Mouse (Mus musculus) kidney, embryonic 16.5 days (tissue): ENCODE results near the gene Txlng. TPM values are rescaled to one million over a fixed set of nuclear protein-coding genes. Genes with fewer than 3 reads are reported as not detected.

ENCODE experiments used
- ATAC-seq: fragments of 200-750 bp; cut with Nextera tagmentation; 2 replicates; pipeline ENCODE4 v1.8.0; 2017; ENCODE audit warnings: moderate TSS enrichment; ENCODE audit not compliant: low FRiP score, low TSS enrichment
- H3K27ac ChIP-seq: fragments of 300-500 bp; sonication (generic); 2 replicates; pipeline ENCODE4 v1.5.1; 2014; ENCODE audit warnings: low read length
- H3K27me3 ChIP-seq: fragments of 300-500 bp; sonication (generic); 2 replicates; pipeline ENCODE4 v1.6.1; 2014; ENCODE audit warnings: low read length, control low read depth, mixed read lengths; ENCODE audit not compliant: insufficient read depth
- H3K36me3 ChIP-seq: fragments of 300-500 bp; sonication (generic); 2 replicates; pipeline ENCODE4 v1.6.1; 2014; ENCODE audit warnings: low read length, control low read depth, mixed read lengths; ENCODE audit not compliant: insufficient read depth
- H3K4me1 ChIP-seq: fragments of 300-500 bp; sonication (generic); 2 replicates; pipeline ENCODE4 v1.6.1; 2014; ENCODE audit warnings: low read length, control low read depth, mixed read lengths; ENCODE audit not compliant: insufficient read depth
- H3K4me2 ChIP-seq: fragments of 300-500 bp; sonication (generic); replicated peaks from 2 replicates; pipeline ENCODE4 v1.6.1; 2014; ENCODE audit warnings: low read depth, low read length
- H3K4me3 ChIP-seq: fragments of 300-500 bp; sonication (generic); 2 replicates; pipeline ENCODE4 v1.5.1; 2014; ENCODE audit warnings: mild to moderate bottlenecking, low read length
- H3K9ac ChIP-seq: fragments of 300-500 bp; sonication (generic); replicated peaks from 2 replicates; pipeline ENCODE4 v1.6.1; 2014; ENCODE audit warnings: low read length
- H3K9me3 ChIP-seq: fragments of 300-500 bp; sonication (generic); 2 replicates; pipeline ENCODE4 v1.6.1; 2016; ENCODE audit warnings: low read length, control low read depth
- WGBS: fragments of 180-500 bp; shearing (Covaris S2); extraction: QIAGEN DNeasy Blood & Tissue Kit; methylation state at CpG from one replicate; pipeline ENCODE4 v1.1.7; 2014; 5-methylcytosine and 5-hydroxymethylcytosine counted together
- polyA plus RNA-seq: library from polyadenylated mRNA; unstranded; fragments of >200 nt; fragmentation: Nextera tagmentation; extraction: Ambion mirVana; gene quantifications from 2 replicates; pipeline ENCODE4 v1.2.1, GENCODE M21; 2015

Txlng gene
- polyA plus RNA-seq = 15.2 and 15.3 TPM in 2 replicates

DNA sequence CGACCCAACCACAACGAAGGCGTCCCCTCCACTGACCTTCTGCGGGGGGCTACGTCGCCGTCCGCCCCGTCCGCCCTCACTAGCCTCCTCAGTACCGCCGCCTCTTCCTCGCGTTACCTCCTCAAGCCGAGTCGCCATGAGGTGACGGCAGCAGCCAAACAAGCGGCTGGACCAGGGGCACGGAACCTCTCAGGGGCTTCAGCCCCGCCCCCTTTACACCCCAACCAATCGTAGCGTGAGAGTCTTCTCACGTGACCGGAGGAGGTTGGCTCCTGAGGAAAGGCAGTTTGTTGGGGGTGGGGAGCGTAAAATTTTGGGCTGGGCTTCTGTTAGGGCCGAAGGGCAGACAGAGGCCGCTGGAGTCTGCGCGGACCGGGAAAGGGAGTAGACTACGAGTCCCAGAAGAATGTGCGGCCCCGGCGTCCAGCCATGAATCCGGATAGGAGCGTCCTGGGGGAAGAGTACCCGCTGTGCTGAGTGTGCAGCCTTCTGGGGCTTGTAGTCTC is at the start of gene Txlng:
Gene Txlng, minus strand, starts transcription at position 252 of the 506 bp plus-strand sequence.
- peaks cover 7% of the 10 kb centered on the region; the same call in 1 of the 2 replicates for H3K27me3 ChIP-seq
- peak within 1 kb of the TSS; percentile 82 for H3K4me2 ChIP-seq
- ATAC-seq = peak; percentile 100
- peak within 1 kb of the TSS; percentile 60 for H3K4me3 ChIP-seq
- no peaks in the 10 kb centered on the region for H3K9me3 ChIP-seq
- H3K27ac ChIP-seq = no peak within 1 kb of the TSS
- 10% methylated on average over 37 of the region's 37 CpGs for WGBS
- H3K9ac ChIP-seq = peak within 1 kb of the TSS; percentile 67
- no peaks in the 10 kb centered on the region for H3K4me1 ChIP-seq
- H3K36me3 ChIP-seq = no peaks in the 10 kb centered on the region

- no peak overlapping the region for H3K9ac ChIP-seq
- 0 out of 2 replicates have a peak, but pooled peaks cover 9% of the 10 kb centered on the region for H3K36me3 ChIP-seq
- H3K4me2 ChIP-seq = no peak overlapping the region
- H3K9me3 ChIP-seq = no peaks in the 10 kb centered on the region
- H3K4me3 ChIP-seq = no peak overlapping the region
- H3K4me1 ChIP-seq = no peaks in the 10 kb centered on the region
- 84% methylated on average over 3 of the region's 3 CpGs for WGBS
- no peak overlapping the region for H3K27ac ChIP-seq
- ATAC-seq = no peak
- H3K27me3 ChIP-seq = peaks cover 3% of the 10 kb centered on the region; the same call in 1 of the 2 replicates
These were observed 49.0 kb upstream of the Txlng start for GRCm38 (mm10) chrX:162878236-162878635.

DNA sequence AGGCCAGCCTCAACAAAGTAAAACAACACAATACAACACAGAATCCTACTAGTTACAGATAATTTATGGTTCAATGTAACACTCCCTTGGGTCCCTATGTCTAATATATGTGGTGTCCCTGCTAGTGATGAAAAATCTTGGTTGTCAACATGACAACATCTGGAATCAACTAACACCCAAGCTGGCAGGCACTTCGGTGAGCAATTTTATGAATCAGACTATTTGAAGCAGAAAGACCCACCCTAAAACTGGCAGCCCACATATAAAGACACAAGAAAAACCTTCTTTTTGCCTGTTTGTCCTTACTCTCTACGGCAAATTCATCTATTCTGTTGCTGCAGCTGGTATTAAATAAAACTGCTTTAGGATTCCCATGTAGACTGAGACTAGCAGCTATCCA is 44.5 kb upstream of the Txlng start:
- no peak overlapping the region for H3K27ac ChIP-seq
- H3K9ac ChIP-seq = no peak overlapping the region
- H3K4me3 ChIP-seq = no peak overlapping the region
- H3K27me3 ChIP-seq = peaks cover 3% of the 10 kb centered on the region; the same call in 1 of the 2 replicates
- no peak for ATAC-seq
- no peaks in the 10 kb centered on the region for H3K9me3 ChIP-seq
- H3K36me3 ChIP-seq = 0 out of 2 replicates have a peak, but pooled peaks cover 9% of the 10 kb centered on the region
- WGBS = 95% methylated on average over 2 of the region's 2 CpGs
- H3K4me2 ChIP-seq = no peak overlapping the region
- H3K4me1 ChIP-seq = no peaks in the 10 kb centered on the region

- H3K4me3 ChIP-seq = no peak overlapping the region
- H3K36me3 ChIP-seq = 0 out of 2 replicates have a peak, but pooled peaks cover 3% of the 10 kb centered on the region
- no peak overlapping the region for H3K27ac ChIP-seq
- no peak overlapping the region for H3K9ac ChIP-seq
- no peak for ATAC-seq
- 41% methylated on average over 4 of the region's 4 CpGs for WGBS
- H3K4me2 ChIP-seq = no peak overlapping the region
- peaks cover 3% of the 10 kb centered on the region; the same call in 1 of the 2 replicates for H3K27me3 ChIP-seq
- H3K9me3 ChIP-seq = no peaks in the 10 kb centered on the region
- no peaks in the 10 kb centered on the region for H3K4me1 ChIP-seq
These were observed 42.7 kb upstream of the Txlng start for GRCm38 (mm10) chrX:162871734-162872517.

GRCm38 (mm10) chrX:162868294-162868965 is 39.2 kb upstream of the Txlng start:
- Histone ChIP-seq H3K9me3 (no peaks in the 10 kb centered on the region), H3K36me3 (no peaks in the 10 kb centered on the region), H3K9ac (no peak overlapping the region), H3K4me1 (no peaks in the 10 kb centered on the region), H3K4me2 (no peak overlapping the region), H3K27me3 (no peaks in the 10 kb centered on the region; the same call in 1 of the 2 replicates), H3K4me3 (no peak overlapping the region), H3K27ac (no peak overlapping the region)
- no peak for ATAC-seq
- 76% methylated on average over 3 of the region's 3 CpGs for WGBS

- no peaks in the 10 kb centered on the region for H3K36me3 ChIP-seq
- H3K9me3 ChIP-seq = no peaks in the 10 kb centered on the region
- no peaks in the 10 kb centered on the region for H3K27me3 ChIP-seq
- no peak overlapping the region for H3K9ac ChIP-seq
- no peak overlapping the region for H3K4me3 ChIP-seq
- no peak overlapping the region for H3K4me2 ChIP-seq
- no peak for ATAC-seq
- no peaks in the 10 kb centered on the region for H3K4me1 ChIP-seq
- H3K27ac ChIP-seq = no peak overlapping the region
- WGBS = 88% methylated on average over 1 of the region's 1 CpGs
These were observed 19.4 kb upstream of the Txlng start for GRCm38 (mm10) chrX:162848682-162849081.

DNA sequence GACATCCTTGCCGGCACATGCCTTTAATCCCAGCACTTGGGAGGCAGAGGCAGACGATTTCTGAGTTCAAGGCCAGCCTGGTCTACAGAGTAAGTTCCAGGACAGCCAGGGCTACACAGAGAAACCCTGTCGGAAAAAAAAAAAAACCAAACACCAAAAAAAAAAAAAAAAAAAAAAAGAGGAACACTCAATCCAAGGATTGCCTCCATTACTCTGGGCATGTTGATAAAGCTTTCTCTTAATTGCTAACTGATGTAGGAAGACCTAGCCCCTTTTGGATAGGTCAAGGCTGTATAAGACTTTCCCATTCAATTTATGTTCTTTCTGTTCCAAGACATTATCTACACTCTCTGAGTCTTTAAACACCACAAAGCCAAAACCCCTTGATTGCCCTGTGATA is 16.3 kb upstream of the Txlng start:
- no peak for ATAC-seq
- Histone ChIP-seq H3K9ac (no peak overlapping the region), H3K9me3 (no peaks in the 10 kb centered on the region), H3K4me3 (no peak overlapping the region), H3K27ac (no peak overlapping the region), H3K36me3 (no peaks in the 10 kb centered on the region), H3K4me2 (no peak overlapping the region), H3K27me3 (no peaks in the 10 kb centered on the region), H3K4me1 (no peaks in the 10 kb centered on the region)
- WGBS = 89% methylated on average over 3 of the region's 3 CpGs

DNA sequence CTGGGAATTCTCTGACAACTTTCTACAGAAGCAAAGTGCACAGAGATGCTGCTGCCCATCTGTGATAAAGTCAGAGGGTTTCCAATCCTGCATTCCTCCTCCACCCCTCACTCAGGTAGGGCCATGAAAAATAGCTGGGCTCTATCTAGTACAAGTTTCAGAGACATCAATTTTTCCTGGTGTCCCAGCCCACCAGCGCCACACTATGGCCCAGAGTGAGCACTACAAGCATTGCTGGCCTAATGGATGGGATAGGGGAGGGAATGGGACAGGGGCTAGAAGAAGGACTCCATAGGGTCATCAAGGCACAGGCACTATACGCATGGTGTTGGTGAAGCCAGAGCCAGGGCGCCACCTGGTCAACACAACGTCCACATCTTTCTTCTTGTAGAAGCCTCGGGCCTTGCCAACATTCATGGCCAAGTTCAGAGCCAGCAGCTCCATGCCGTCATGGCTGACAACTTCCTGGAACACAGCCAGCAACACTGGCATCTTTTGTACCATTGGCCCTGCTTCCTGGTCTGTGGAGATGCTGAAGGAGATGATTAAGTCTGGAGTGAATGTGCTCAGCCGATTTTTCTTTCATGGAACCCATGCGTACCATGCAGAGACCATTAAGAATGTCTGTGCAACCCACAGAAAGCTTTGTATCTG is 15.3 kb upstream of the Txlng start:
- Histone ChIP-seq H3K27me3 (no peaks in the 10 kb centered on the region), H3K9ac (no peak overlapping the region), H3K4me3 (no peak overlapping the region), H3K9me3 (no peaks in the 10 kb centered on the region), H3K36me3 (no peaks in the 10 kb centered on the region), H3K4me2 (no peak overlapping the region), H3K4me1 (no peaks in the 10 kb centered on the region), H3K27ac (no peak overlapping the region)
- no peak for ATAC-seq
- WGBS = 63% methylated on average over 8 of the region's 8 CpGs

- H3K4me2 ChIP-seq = no peak overlapping the region
- H3K9me3 ChIP-seq = no peaks in the 10 kb centered on the region
- H3K9ac ChIP-seq = no peak overlapping the region
- H3K27ac ChIP-seq = no peak overlapping the region
- no peaks in the 10 kb centered on the region for H3K36me3 ChIP-seq
- WGBS = 37% methylated on average over 3 of the region's 3 CpGs
- peaks cover 7% of the 10 kb centered on the region; the same call in 1 of the 2 replicates for H3K27me3 ChIP-seq
- no peaks in the 10 kb centered on the region for H3K4me1 ChIP-seq
- no peak for ATAC-seq
- H3K4me3 ChIP-seq = no peak overlapping the region
These were observed 2.8 kb upstream of the Txlng start for GRCm38 (mm10) chrX:162832101-162832500.
